Mouse (Mus musculus) hindbrain, embryonic 11.5 days (tissue): ENCODE measurements around the gene Jdp2. TPM values are rescaled to one million over a fixed set of nuclear protein-coding genes. Genes with fewer than 3 reads are reported as not detected.
A peak's percentile ranks its signal among the peaks of the same experiment; 100 is the strongest.

Source experiments
- ATAC-seq: fragments of 200-750 bp; cut with Nextera tagmentation; 2 replicates; pipeline ENCODE4 v1.8.0; 2017; ENCODE audit warnings: mild to moderate bottlenecking, moderate TSS enrichment, moderate library complexity; ENCODE audit not compliant: low FRiP score
- DNase-seq: peaks from one replicate; pipeline ENCODE4 v3.0.0-alpha.2; 2015; ENCODE audit warnings: low spot score
- H3K27ac ChIP-seq: fragments of 300-500 bp; sonication (generic); 2 replicates; pipeline ENCODE4 v1.5.1; 2014; ENCODE audit warnings: mild to moderate bottlenecking, low read depth, low read length
- H3K27me3 ChIP-seq: fragments of 300-500 bp; sonication (generic); 2 replicates; pipeline ENCODE4 v1.6.1; 2014; ENCODE audit warnings: mild to moderate bottlenecking, low read length, moderate library complexity, mixed read lengths; ENCODE audit not compliant: control insufficient read depth, insufficient read depth
- H3K36me3 ChIP-seq: fragments of 300-500 bp; sonication (generic); 2 replicates; pipeline ENCODE4 v1.6.1; 2014; ENCODE audit warnings: mild to moderate bottlenecking, low read length, moderate library complexity, mixed read lengths; ENCODE audit not compliant: control insufficient read depth, insufficient read depth
- H3K4me1 ChIP-seq: fragments of 300-500 bp; sonication (generic); replicated peaks from 2 replicates; pipeline ENCODE4 v1.6.1; 2014; ENCODE audit warnings: low read length, mixed read lengths; ENCODE audit not compliant: control insufficient read depth, insufficient read depth
- H3K4me2 ChIP-seq: fragments of 300-500 bp; sonication (generic); replicated peaks from 2 replicates; pipeline ENCODE4 v1.6.1; 2014; ENCODE audit warnings: mild to moderate bottlenecking, low read depth, low read length
- H3K4me3 ChIP-seq: fragments of 300-500 bp; sonication (generic); 2 replicates; pipeline ENCODE4 v1.5.1; 2014; ENCODE audit warnings: low read depth, low read length
- H3K9ac ChIP-seq: fragments of 300-500 bp; sonication (generic); 2 replicates; pipeline ENCODE4 v1.6.1; 2014; ENCODE audit warnings: low read depth, low read length
- H3K9me3 ChIP-seq: fragments of 300-500 bp; sonication (generic); 2 replicates; pipeline ENCODE4 v1.6.1; 2016; ENCODE audit warnings: low read length; ENCODE audit not compliant: control insufficient read depth
- WGBS: fragments of 180-500 bp; shearing (Covaris S2); extraction: QIAGEN DNeasy Blood & Tissue Kit; methylation state at CpG from one replicate; pipeline ENCODE4 v1.1.7; 2014; 5-methylcytosine and 5-hydroxymethylcytosine counted together
- polyA plus RNA-seq: library from polyadenylated mRNA; unstranded; fragments of >200 nt; fragmentation: Nextera tagmentation; extraction: Ambion mirVana; gene quantifications from 2 replicates; pipeline ENCODE4 v1.2.1, GENCODE M21; 2014

Gene Jdp2
- polyA plus RNA-seq, 1 experiment from 2014 or later: 0.43 TPM

GRCm38 (mm10) chr12:85673914-85674313 is 75.1 kb downstream of the Jdp2 start:
- Histone ChIP-seq H3K36me3 (no peaks in the 10 kb centered on the region), H3K9me3 (no peaks in the 10 kb centered on the region), H3K27me3 (no peaks in the 10 kb centered on the region), H3K4me2 (no peak overlapping the region), H3K9ac (no peak overlapping the region), H3K4me3 (no peak overlapping the region), H3K4me1 (no peaks in the 10 kb centered on the region), H3K27ac (no peak overlapping the region)
- ATAC-seq: no peak
- WGBS: 91% methylated on average over 8 of the region's 8 CpGs
- no peak for DNase-seq

GRCm38 (mm10) chr12:85679117-85679516 is 80.3 kb downstream of the Jdp2 start:
- H3K27me3 ChIP-seq: no peaks in the 10 kb centered on the region
- no peaks in the 10 kb centered on the region for H3K36me3 ChIP-seq
- no peak overlapping the region for H3K4me3 ChIP-seq
- no peaks in the 10 kb centered on the region for H3K4me1 ChIP-seq
- ATAC-seq (no peak), DNase-seq (no peak)
- no peaks in the 10 kb centered on the region for H3K9me3 ChIP-seq
- WGBS: 81% methylated on average over 5 of the region's 5 CpGs
- no peak overlapping the region for H3K27ac ChIP-seq
- H3K4me2 ChIP-seq: no peak overlapping the region
- H3K9ac ChIP-seq: no peak overlapping the region

- H3K9me3 ChIP-seq: no peaks in the 10 kb centered on the region
- no peak overlapping the region for H3K4me2 ChIP-seq
- DNase-seq: no peak
- no peak for ATAC-seq
- no peaks in the 10 kb centered on the region for H3K4me1 ChIP-seq
- H3K27me3 ChIP-seq: no peaks in the 10 kb centered on the region
- H3K4me3 ChIP-seq: no peak overlapping the region
- no peaks in the 10 kb centered on the region for H3K36me3 ChIP-seq
- H3K9ac ChIP-seq: no peak overlapping the region
- 47% methylated on average over 2 of the region's 2 CpGs for WGBS
- no peak overlapping the region for H3K27ac ChIP-seq
Measured at GRCm38 (mm10) chr12:85679808-85680207, 81.0 kb downstream of the Jdp2 start.

GRCm38 (mm10) chr12:85682328-85682727 is 83.5 kb downstream of the Jdp2 start:
- ATAC-seq: no peak
- DNase-seq: no peak
- no peak overlapping the region for H3K9ac ChIP-seq
- H3K9me3 ChIP-seq: no peaks in the 10 kb centered on the region
- H3K4me2 ChIP-seq: no peak overlapping the region
- WGBS: 44% methylated on average over 2 of the region's 2 CpGs
- H3K4me3 ChIP-seq: no peak overlapping the region
- H3K36me3 ChIP-seq: no peaks in the 10 kb centered on the region
- H3K27me3 ChIP-seq: no peaks in the 10 kb centered on the region
- H3K4me1 ChIP-seq: no peaks in the 10 kb centered on the region
- no peak overlapping the region for H3K27ac ChIP-seq

GRCm38 (mm10) chr12:85684411-85685275 is 85.8 kb downstream of the Jdp2 start:
- H3K36me3 ChIP-seq: no peaks in the 10 kb centered on the region
- no peaks in the 10 kb centered on the region for H3K4me1 ChIP-seq
- no peak overlapping the region for H3K4me3 ChIP-seq
- ATAC-seq: no peak
- H3K27me3 ChIP-seq: no peaks in the 10 kb centered on the region
- no peak overlapping the region for H3K27ac ChIP-seq
- H3K4me2 ChIP-seq: no peak overlapping the region
- 84% methylated on average over 16 of the region's 16 CpGs for WGBS
- H3K9me3 ChIP-seq: no peaks in the 10 kb centered on the region
- DNase-seq: no peak
- no peak overlapping the region for H3K9ac ChIP-seq

- no peak within 1 kb of the TSS for H3K4me2 ChIP-seq
- WGBS: 50% methylated on average over 22 of the region's 22 CpGs
- peak; percentile 4 for DNase-seq
- H3K27me3 ChIP-seq: no peaks in the 10 kb centered on the region
- no peaks in the 10 kb centered on the region for H3K36me3 ChIP-seq
- H3K4me3 ChIP-seq: no peak within 1 kb of the TSS
- no peak for ATAC-seq
- no peak within 1 kb of the TSS for H3K9ac ChIP-seq
- H3K9me3 ChIP-seq: no peaks in the 10 kb centered on the region
- H3K27ac ChIP-seq: no peak within 1 kb of the TSS
- H3K4me1 ChIP-seq: no peaks in the 10 kb centered on the region
Measured at GRCm38 (mm10) chr12:85686466-85687216, 87.8 kb downstream of the Jdp2 start, which contains the start of gene Batf. Gene Batf, plus strand, starts transcription at chr12:85686669.

GRCm38 (mm10) chr12:85687217-85687533 is 88.3 kb downstream of the Jdp2 start:
- Histone ChIP-seq H3K27me3 (no peaks in the 10 kb centered on the region), H3K4me2 (no peak overlapping the region), H3K27ac (no peak overlapping the region), H3K9me3 (no peaks in the 10 kb centered on the region), H3K4me1 (no peaks in the 10 kb centered on the region), H3K4me3 (no peak overlapping the region), H3K36me3 (no peaks in the 10 kb centered on the region), H3K9ac (no peak overlapping the region)
- DNase-seq: no peak
- WGBS: 80% methylated on average over 7 of the region's 7 CpGs
- no peak for ATAC-seq

GRCm38 (mm10) chr12:85687846-85688245 is 89.0 kb downstream of the Jdp2 start:
- DNase-seq: no peak
- Histone ChIP-seq H3K4me3 (no peak overlapping the region), H3K4me1 (no peaks in the 10 kb centered on the region), H3K27ac (no peak overlapping the region), H3K9ac (no peak overlapping the region), H3K9me3 (no peaks in the 10 kb centered on the region), H3K36me3 (no peaks in the 10 kb centered on the region), H3K27me3 (no peaks in the 10 kb centered on the region), H3K4me2 (no peak overlapping the region)
- ATAC-seq: no peak
- WGBS: 67% methylated on average over 6 of the region's 6 CpGs
